Comparison of ENCODE assay signal across 8 mouse cellular contexts in genomic region chr11:119033874-119034558, GRCm38 (mm10). TPM values are rescaled to one million over a fixed set of nuclear protein-coding genes. Genes with fewer than 3 reads are reported as not detected.
DNase-seq lines count a peak whose midpoint lies in the region; ATAC-seq lines count a peak whose summit lies in the region.

No protein-coding gene starts in this region.

- peak overlapping the region; percentile 21 for H3K4me3 ChIP-seq in hindbrain, embryonic 12.5 days
- H3K4me3 ChIP-seq in midbrain, embryonic 10.5 days, result peak overlapping the region; percentile 44

- peak overlapping the region; percentile 47 for H3K4me2 ChIP-seq in hindbrain, embryonic 12.5 days (replicated peaks)

- H3K36me3 ChIP-seq in hindbrain, embryonic 12.5 days, result peaks cover 26% of the 10 kb centered on the region
- H3K36me3 ChIP-seq in midbrain, embryonic 10.5 days, result peaks cover 38% of the 10 kb centered on the region

- no peak overlapping the region for H3K27ac ChIP-seq in hindbrain, embryonic 12.5 days
- no peak overlapping the region for H3K27ac ChIP-seq in midbrain, embryonic 10.5 days (replicated peaks)

- peak; percentile 49; the same call in 1 of the 2 replicates for ATAC-seq in hindbrain, embryonic 12.5 days (ENCODE audit: low FRiP score)

- peaks cover 46% of the 10 kb centered on the region for H3K4me1 ChIP-seq in hindbrain, embryonic 12.5 days
- peaks cover 70% of the 10 kb centered on the region for H3K4me1 ChIP-seq in midbrain, embryonic 10.5 days

- peak; percentile 18 to 72 for DNase-seq in frontal cortex, postnatal 10 days (ENCODE audit: low spot score in 2 of 2)
- no peak for DNase-seq in frontal cortex, postnatal 14 days (ENCODE audit: low spot score in 2 of 2)
- peak; percentile 78 to 84 for DNase-seq in cerebellum, adult 18-20 months
- peak; percentile 81 for DNase-seq in forelimb bud, embryonic 11.5 days (ENCODE audit: low read depth, low spot score)
- DNase-seq in left cerebral cortex, postnatal 25 days (ENCODE audit: low spot score in 2 of 2), result peak; percentile 70 to 75
- DNase-seq in midbrain, embryonic 10.5 days (ENCODE audit: low spot score), result peak; percentile 83
- peak; percentile 67 to 88 for DNase-seq in spleen, postnatal 10 days (ENCODE audit: low spot score in 2 of 2)

- peaks cover 53% of the 10 kb centered on the region for H3K27me3 ChIP-seq in hindbrain, embryonic 12.5 days
- H3K27me3 ChIP-seq in midbrain, embryonic 10.5 days (ENCODE audit: low read depth, poor library complexity, severe bottlenecking), result peaks cover 62% of the 10 kb centered on the region

- H3K9ac ChIP-seq in hindbrain, embryonic 12.5 days, result 0 out of 2 replicates have a peak overlapping the region, but pooled peaks have one; percentile 4

- WGBS in hindbrain, embryonic 12.5 days, result under 1% methylated on average over 26 of the region's 26 CpGs
- WGBS in midbrain, embryonic 10.5 days, result under 1% methylated on average over 26 of the region's 26 CpGs

- no peaks in the 10 kb centered on the region for H3K9me3 ChIP-seq in hindbrain, embryonic 12.5 days (replicated peaks)
- no peaks in the 10 kb centered on the region for H3K9me3 ChIP-seq in midbrain, embryonic 10.5 days (replicated peaks)

- intact Hi-C loops in left cerebral cortex, postnatal 25 days (cut with DNase I), result no loop called here

RNA-seq across cellular contexts. Expression of gene Cbx8, which starts 6.8 kb away (rescaled TPM):
- polyA plus RNA-seq in hindbrain, embryonic 12.5 days (2016; fragmentation: Nextera tagmentation; extraction: Ambion mirVana), result 9.9 and 11.6 TPM in 2 replicates
- total RNA-seq in left cerebral cortex, postnatal 25 days (2021), result 10 to 100 TPM; 12.9 to 17.7 TPM
- 13.5 and 15.0 TPM in 2 replicates for polyA plus RNA-seq in midbrain, embryonic 10.5 days (2016; fragmentation: Nextera tagmentation; extraction: Ambion mirVana)

RNA-seq across cellular contexts. Expression of gene Cbx2, which starts 11.3 kb away (rescaled TPM):
- 60.5 and 62.5 TPM in 2 replicates for polyA plus RNA-seq in hindbrain, embryonic 12.5 days (2016; fragmentation: Nextera tagmentation; extraction: Ambion mirVana)
- 1 to 10 TPM; 2.6 to 3.0 TPM for total RNA-seq in left cerebral cortex, postnatal 25 days (2021)
- polyA plus RNA-seq in midbrain, embryonic 10.5 days (2016; fragmentation: Nextera tagmentation; extraction: Ambion mirVana), result 108 and 110 TPM in 2 replicates

RNA-seq across cellular contexts. Expression of gene Enpp7, which starts 46.0 kb away (rescaled TPM):
- polyA plus RNA-seq in hindbrain, embryonic 12.5 days (2016; fragmentation: Nextera tagmentation; extraction: Ambion mirVana), result not detected in 2 replicates
- not detected for total RNA-seq in left cerebral cortex, postnatal 25 days (2021)
- not detected in 2 replicates for polyA plus RNA-seq in midbrain, embryonic 10.5 days (2016; fragmentation: Nextera tagmentation; extraction: Ambion mirVana)

RNA-seq across cellular contexts. Expression of gene Cbx4, which starts 52.0 kb away (rescaled TPM):
- 13.2 and 15.0 TPM in 2 replicates for polyA plus RNA-seq in hindbrain, embryonic 12.5 days (2016; fragmentation: Nextera tagmentation; extraction: Ambion mirVana)
- total RNA-seq in left cerebral cortex, postnatal 25 days (2021), result 10 to 100 TPM; 59.5 to 66.2 TPM
- polyA plus RNA-seq in midbrain, embryonic 10.5 days (2016; fragmentation: Nextera tagmentation; extraction: Ambion mirVana), result 5.1 and 7.1 TPM in 2 replicates

Comparison
In these comparisons a context has a peak if more than half of its experiments do, and no peak if none do; other contexts are left out.
1. DNase-seq: peak in frontal cortex, postnatal 10 days (2 of 2), cerebellum, adult 18-20 months (2 of 2), forelimb bud, embryonic 11.5 days (single experiment), left cerebral cortex, postnatal 25 days (2 of 2), midbrain, embryonic 10.5 days (single experiment) and spleen, postnatal 10 days (2 of 2); none in frontal cortex, postnatal 14 days (0 of 2).